Mouse (Mus musculus): ENCODE measurements around the gene Bche. TPM values are rescaled to one million over a fixed set of nuclear protein-coding genes. Genes with fewer than 3 reads are reported as not detected.

Bche gene
- polyA plus RNA-seq, 1 experiment from 2014 or later: 18.2 TPM

DNA sequence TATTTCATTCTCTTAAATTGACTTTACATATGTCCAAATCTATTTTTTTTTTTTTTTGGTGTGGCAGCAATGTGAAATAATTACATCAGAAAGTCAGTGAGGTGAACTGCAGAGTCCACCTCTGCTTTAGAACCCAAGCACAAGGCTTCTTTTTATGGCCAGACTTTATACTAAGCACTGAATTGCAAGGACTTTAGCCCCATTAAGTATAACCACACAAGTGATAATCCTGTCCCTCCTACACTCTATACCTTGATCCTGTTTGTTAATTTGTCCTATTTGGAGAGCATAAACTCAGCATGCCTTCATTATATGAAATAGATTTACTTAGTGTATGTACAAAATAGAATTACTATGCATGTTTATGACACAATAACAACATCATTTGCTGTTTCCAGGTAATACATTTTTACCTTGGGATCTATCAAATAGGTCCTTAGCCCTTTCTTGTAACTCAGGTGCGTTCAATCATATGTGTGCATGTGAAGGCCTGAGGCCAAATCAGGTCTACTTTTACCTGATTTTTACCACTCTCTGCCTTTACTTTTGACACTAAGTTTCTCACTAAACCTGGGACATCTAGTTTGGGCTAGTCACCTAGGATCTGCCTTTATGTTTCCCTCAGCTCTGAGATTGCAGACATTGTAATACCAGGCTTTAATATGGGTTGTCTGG is 9.5 kb upstream of the Bche start:
- Histone ChIP-seq H3K27ac (ENCODE audit: low read depth) (no peak overlapping the region), H3K4me1 (ENCODE audit: insufficient read depth) (no peaks in the 10 kb centered on the region), H3K27me3 (ENCODE audit: insufficient read depth, low read length) (no peaks in the 10 kb centered on the region), H3K4me2 (ENCODE audit: low read depth, low read length) (no peak overlapping the region), H3K9me3 (ENCODE audit: low read length) (no peaks in the 10 kb centered on the region), H3K36me3 (replicated peaks; ENCODE audit: insufficient read depth, low read length) (no peaks in the 10 kb centered on the region), H3K9ac (replicated peaks) (no peak overlapping the region), H3K4me3 (ENCODE audit: low read depth, low read length) (no peak overlapping the region)
- TF ChIP-seq CTCF (IDR thresholded peaks at IDR 0.05; ENCODE audit: low read depth) (no peak), EP300 (IDR thresholded peaks at IDR 0.05; ENCODE audit: low read depth) (no peak)
- no peak for DNase-seq
- 78% methylated on average over 1 of the region's 1 CpGs for WGBS (ENCODE audit: insufficient replicate concordance)
- ATAC-seq: no peak

DNA sequence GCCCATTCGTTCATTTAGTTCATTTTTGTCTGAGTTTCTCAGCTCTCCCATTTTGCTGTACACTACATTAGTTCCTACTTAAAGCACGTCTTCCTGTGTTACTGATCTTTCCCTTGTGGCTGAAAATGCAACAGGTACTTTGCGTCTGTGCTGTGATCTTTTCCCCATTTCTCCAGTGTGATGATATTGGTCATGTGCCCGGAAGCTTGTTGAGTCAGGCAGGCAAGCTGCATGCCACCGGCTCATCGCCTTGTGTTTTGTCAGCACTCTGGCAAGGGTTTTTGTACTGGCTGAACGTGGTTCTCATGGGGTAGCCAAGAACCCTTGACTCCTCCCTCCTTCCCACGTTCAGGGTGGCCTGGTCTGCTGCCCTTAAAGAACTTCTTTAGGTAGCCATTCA is 1.7 kb upstream of the Bche start:
- Histone ChIP-seq H3K36me3 (replicated peaks; ENCODE audit: insufficient read depth, low read length) (no peaks in the 10 kb centered on the region), H3K4me3 (ENCODE audit: low read depth, low read length) (no peak overlapping the region), H3K4me1 (ENCODE audit: insufficient read depth) (no peaks in the 10 kb centered on the region), H3K4me2 (ENCODE audit: low read depth, low read length) (no peak overlapping the region), H3K27me3 (ENCODE audit: insufficient read depth, low read length) (no peaks in the 10 kb centered on the region), H3K27ac (ENCODE audit: low read depth) (no peak overlapping the region), H3K9ac (replicated peaks) (no peak overlapping the region), H3K9me3 (ENCODE audit: low read length) (no peaks in the 10 kb centered on the region)
- no peak for DNase-seq
- peak; percentile 19; the same call in 1 of the 2 replicates for ATAC-seq
- WGBS (ENCODE audit: insufficient replicate concordance): 70% methylated on average over 8 of the region's 8 CpGs
- no peak for TF ChIP-seq EP300 (IDR thresholded peaks at IDR 0.05; ENCODE audit: low read depth)
- TF ChIP-seq CTCF (IDR thresholded peaks at IDR 0.05; ENCODE audit: low read depth): no peak

DNA sequence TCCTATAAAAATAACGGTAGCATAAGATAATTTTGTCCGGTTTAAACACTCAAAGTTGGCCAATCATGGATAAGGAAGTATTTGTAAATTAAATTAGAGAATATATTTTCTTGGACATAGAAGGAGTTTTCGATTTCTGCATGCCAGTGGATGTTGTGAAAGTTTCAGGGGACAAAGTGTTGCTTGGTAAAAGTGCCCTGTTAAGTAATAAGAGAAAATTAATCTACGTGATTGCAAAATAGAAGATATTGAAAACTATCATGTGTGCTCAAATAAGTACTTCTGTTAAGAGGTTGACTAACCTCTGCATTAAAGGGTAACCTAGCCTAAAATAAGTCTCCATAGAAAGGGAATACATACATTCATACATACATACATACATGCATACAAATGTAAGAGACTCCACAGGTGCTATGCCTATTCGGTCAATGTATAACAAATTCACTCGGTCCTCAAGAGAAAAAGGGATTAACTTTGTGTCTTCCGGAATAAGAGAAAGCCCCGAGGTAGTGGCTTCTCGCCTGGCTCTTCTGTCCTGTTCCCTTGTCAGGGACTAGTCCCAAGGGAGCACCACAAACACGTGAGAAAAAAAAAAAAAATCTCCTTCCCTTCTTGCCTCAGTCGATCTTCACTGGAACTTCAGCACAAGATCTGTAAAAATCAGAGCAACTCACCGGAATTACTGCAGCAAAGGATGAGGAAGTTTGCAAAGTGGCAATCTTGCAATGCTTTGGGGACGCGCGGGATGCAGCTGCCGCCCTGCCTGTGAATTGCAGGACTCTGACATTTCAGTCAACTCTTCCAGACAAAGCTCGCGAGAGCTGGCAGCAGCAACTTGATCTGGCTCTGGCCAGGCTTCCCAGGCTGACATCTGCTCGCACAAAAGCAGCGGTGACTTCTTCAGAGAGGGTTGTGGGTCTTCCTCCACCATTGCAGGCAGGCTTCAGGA is 480 bp downstream of the Bche start:
- TF ChIP-seq CTCF (IDR thresholded peaks at IDR 0.05; ENCODE audit: low read depth) (no peak), EP300 (IDR thresholded peaks at IDR 0.05; ENCODE audit: low read depth) (peak; percentile 14)
- peak overlapping the region; percentile 62 for H3K27ac ChIP-seq (ENCODE audit: low read depth)
- peak overlapping the region; percentile 48; the same call in 1 of the 2 replicates for H3K9ac ChIP-seq (replicated peaks)
- H3K4me1 ChIP-seq (ENCODE audit: insufficient read depth): no peaks in the 10 kb centered on the region
- peak; percentile 92 for ATAC-seq
- 12% methylated on average over 20 of the region's 20 CpGs for WGBS (ENCODE audit: insufficient replicate concordance)
- peak; percentile 72 for DNase-seq
- H3K4me3 ChIP-seq (ENCODE audit: low read depth, low read length): peak overlapping the region; percentile 46
- no peaks in the 10 kb centered on the region for H3K9me3 ChIP-seq (ENCODE audit: low read length)
- peak overlapping the region; percentile 59 for H3K4me2 ChIP-seq (ENCODE audit: low read depth, low read length)
- no peaks in the 10 kb centered on the region for H3K27me3 ChIP-seq (ENCODE audit: insufficient read depth, low read length)
- no peaks in the 10 kb centered on the region for H3K36me3 ChIP-seq (replicated peaks; ENCODE audit: insufficient read depth, low read length)

DNA sequence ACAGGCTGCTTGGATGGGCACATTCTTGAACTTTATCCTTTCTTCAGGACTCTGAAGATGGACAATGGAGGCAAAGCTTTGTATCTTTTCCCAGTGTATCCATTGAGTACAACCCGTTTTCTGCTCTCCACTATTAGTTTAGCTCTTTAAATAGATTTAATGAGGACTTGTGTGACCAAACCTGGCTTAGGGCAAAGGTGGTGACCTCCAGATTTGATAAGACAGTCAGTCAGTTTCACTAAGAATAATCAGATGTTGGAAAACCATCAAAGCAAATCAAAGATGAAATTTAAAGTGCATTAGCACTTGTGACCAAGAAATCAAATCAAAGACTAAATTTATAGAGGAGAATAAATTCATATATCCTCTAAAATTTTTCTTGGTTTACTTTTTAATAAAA is 1.7 kb downstream of the Bche start:
- Histone ChIP-seq H3K4me1 (ENCODE audit: insufficient read depth) (no peaks in the 10 kb centered on the region), H3K27me3 (ENCODE audit: insufficient read depth, low read length) (no peaks in the 10 kb centered on the region), H3K9me3 (ENCODE audit: low read length) (no peaks in the 10 kb centered on the region), H3K4me2 (ENCODE audit: low read depth, low read length) (peak overlapping the region; percentile 61), H3K36me3 (replicated peaks; ENCODE audit: insufficient read depth, low read length) (no peaks in the 10 kb centered on the region), H3K27ac (ENCODE audit: low read depth) (peak overlapping the region; percentile 29; the same call in 1 of the 2 replicates), H3K9ac (replicated peaks) (0 out of 2 replicates have a peak overlapping the region, but pooled peaks have one; percentile 7), H3K4me3 (ENCODE audit: low read depth, low read length) (peak overlapping the region; percentile 27)
- DNase-seq: no peak
- TF ChIP-seq EP300 (IDR thresholded peaks at IDR 0.05; ENCODE audit: low read depth) (no peak), CTCF (IDR thresholded peaks at IDR 0.05; ENCODE audit: low read depth) (no peak)
- WGBS (ENCODE audit: insufficient replicate concordance): 48% methylated on average over 1 of the region's 1 CpGs
- ATAC-seq: no peak

DNA sequence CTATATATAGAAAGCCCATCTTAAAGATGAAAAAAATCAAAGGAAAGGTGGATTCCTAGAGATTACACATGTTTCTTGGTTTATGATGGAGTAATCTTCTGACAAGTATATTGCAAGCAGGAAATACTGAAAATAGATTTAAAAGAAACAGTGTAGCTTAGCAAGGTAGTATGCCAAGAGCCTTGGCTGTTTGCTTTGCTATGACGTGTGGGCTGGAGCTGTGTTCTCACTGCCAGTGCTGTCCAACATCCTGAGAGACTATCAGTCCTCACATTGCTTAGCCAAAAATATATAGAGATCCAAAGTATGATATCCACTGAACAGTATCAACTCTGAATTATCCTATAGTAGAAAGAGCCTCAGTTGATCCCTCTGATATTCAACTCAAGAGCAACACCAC is 9.3 kb downstream of the Bche start:
- Histone ChIP-seq H3K27ac (ENCODE audit: low read depth) (no peak overlapping the region), H3K9ac (replicated peaks) (no peak overlapping the region), H3K4me2 (ENCODE audit: low read depth, low read length) (no peak overlapping the region), H3K4me1 (ENCODE audit: insufficient read depth) (0 out of 2 replicates have a peak, but pooled peaks cover 2% of the 10 kb centered on the region), H3K36me3 (replicated peaks; ENCODE audit: insufficient read depth, low read length) (no peaks in the 10 kb centered on the region), H3K4me3 (ENCODE audit: low read depth, low read length) (no peak overlapping the region), H3K27me3 (ENCODE audit: insufficient read depth, low read length) (no peaks in the 10 kb centered on the region), H3K9me3 (ENCODE audit: low read length) (no peaks in the 10 kb centered on the region)
- WGBS (ENCODE audit: insufficient replicate concordance): 46% methylated on average over 1 of the region's 1 CpGs
- TF ChIP-seq EP300 (IDR thresholded peaks at IDR 0.05; ENCODE audit: low read depth) (no peak), CTCF (IDR thresholded peaks at IDR 0.05; ENCODE audit: low read depth) (no peak)
- DNase-seq (no peak), ATAC-seq (0 out of 2 replicates have a peak, but pooled peaks have one; percentile 33)

DNA sequence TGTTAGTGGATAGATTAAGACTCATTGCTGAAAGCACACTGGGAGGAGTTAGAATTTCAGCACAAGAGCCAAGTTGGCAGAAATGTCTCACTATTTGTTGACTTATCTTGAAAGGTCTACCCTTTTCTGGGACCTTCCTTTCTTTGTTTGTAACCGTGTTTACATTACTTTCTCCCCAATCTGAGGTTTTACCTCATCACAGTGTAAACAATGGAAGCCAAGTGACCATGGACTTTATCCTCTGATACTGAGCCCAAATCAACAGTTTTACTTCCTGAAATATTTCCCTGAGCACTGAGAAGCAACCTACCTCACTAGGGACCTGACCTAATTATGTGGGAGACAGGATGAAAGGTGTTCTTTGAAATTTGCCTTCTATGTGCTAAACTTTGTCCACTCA is 34.9 kb downstream of the Bche start:
- H3K27ac ChIP-seq (ENCODE audit: low read depth): peak overlapping the region; percentile 76
- 12% methylated on average over 1 of the region's 1 CpGs for WGBS (ENCODE audit: insufficient replicate concordance)
- H3K36me3 ChIP-seq (replicated peaks; ENCODE audit: insufficient read depth, low read length): no peaks in the 10 kb centered on the region
- DNase-seq (no peak), ATAC-seq (peak; percentile 94)
- no peaks in the 10 kb centered on the region for H3K27me3 ChIP-seq (ENCODE audit: insufficient read depth, low read length)
- no peak overlapping the region for H3K4me3 ChIP-seq (ENCODE audit: low read depth, low read length)
- no peak overlapping the region for H3K9ac ChIP-seq (replicated peaks)
- no peak overlapping the region; the same call in 1 of the 2 replicates for H3K4me2 ChIP-seq (ENCODE audit: low read depth, low read length)
- TF ChIP-seq CTCF (IDR thresholded peaks at IDR 0.05; ENCODE audit: low read depth) (no peak), EP300 (IDR thresholded peaks at IDR 0.05; ENCODE audit: low read depth) (peak; percentile 77)
- no peaks in the 10 kb centered on the region for H3K9me3 ChIP-seq (ENCODE audit: low read length)
- H3K4me1 ChIP-seq (ENCODE audit: insufficient read depth): no peaks in the 10 kb centered on the region
